Mouse (Mus musculus): ENCODE measurements around the gene Rnf181.

Rnf181 gene

DNA sequence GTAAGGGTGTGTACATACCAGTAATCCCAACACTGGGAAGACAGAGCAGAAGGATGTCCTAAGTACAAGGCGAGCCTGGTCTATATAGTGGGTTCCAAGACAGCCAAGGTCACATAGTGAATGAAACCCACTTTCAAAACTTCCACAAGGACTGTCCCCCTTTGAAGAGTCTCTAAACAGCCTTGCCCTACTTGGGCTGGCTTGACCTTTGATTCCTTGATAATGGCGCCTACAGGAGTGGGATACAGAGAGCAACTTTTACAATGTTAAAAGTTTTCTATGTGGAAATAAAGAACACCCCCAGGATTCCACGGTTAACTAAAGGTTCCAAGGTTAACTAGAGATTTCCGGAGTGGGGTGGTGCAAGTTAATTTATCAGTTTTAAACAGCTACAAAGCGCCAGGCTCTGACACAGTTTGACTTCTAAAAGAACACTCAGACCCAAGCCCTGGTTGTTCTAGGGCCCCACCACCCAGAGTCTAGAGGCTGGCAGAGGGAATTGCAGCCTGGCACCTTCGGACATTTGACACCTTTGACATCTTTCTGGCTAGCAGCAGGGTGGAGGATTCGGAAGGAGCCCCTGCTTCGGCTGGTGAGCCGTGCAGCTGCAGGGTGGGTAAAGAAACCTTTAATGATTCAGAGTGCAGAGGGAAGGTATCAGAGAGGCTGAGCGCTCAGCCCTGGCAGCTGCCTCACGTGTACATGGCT is 6.7 kb downstream of the Rnf181 start:
- no peak for DNase-seq (ENCODE audit: low read depth)

DNA sequence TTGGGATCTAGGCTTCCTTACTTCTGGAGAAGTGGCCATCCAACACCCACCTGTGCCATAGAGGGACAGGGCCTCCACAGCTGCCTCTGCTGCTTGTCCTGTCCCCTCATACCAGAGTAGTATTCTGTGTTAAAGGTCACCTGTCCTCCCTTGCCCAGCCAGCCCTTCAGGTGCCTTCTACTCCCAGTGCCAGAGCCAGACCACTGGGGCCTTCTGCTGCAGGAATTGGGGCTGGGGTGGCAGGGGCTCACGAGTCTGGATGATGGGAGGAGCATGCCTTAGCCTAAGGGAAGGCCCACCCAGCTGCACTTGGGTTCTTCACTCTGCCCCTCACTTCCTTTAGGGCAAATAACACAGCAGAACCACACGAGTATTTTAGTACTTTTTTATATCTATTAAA is 7.4 kb downstream of the Rnf181 start:
- no peak for DNase-seq (ENCODE audit: low read depth)

DNA sequence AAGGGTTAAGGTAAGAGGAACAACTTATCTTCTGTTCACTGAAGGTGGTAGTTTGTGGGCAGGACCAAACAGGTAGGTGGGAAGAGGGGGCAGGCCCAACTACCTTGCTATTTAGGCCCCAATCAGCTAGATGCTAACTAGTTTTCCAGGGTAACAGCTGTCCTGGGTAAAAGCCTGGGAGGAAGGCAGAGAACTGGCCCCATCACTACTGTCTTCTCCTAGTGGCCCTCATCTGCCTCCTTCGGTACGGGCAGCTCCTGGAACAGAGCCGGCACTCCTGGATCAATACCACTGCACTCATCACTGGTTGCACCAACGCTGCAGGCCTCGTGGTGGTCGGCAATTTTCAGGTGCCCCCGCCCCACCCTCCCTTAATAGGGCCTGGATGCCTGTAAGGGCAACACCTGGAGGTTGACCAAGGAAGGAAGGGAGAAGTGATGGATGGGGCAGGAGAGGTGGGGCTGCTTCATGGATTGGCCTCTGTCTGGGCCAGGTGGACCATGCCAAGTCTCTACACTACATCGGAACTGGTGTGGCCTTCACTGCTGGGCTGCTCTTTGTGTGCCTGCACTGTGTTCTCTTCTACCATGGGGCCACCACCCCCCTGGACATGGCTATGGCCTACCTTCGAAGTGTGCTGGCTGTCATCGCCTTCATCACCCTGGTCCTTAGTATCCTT is 8.5 kb downstream of the Rnf181 start:
- no peak for DNase-seq (ENCODE audit: low read depth)

DNA sequence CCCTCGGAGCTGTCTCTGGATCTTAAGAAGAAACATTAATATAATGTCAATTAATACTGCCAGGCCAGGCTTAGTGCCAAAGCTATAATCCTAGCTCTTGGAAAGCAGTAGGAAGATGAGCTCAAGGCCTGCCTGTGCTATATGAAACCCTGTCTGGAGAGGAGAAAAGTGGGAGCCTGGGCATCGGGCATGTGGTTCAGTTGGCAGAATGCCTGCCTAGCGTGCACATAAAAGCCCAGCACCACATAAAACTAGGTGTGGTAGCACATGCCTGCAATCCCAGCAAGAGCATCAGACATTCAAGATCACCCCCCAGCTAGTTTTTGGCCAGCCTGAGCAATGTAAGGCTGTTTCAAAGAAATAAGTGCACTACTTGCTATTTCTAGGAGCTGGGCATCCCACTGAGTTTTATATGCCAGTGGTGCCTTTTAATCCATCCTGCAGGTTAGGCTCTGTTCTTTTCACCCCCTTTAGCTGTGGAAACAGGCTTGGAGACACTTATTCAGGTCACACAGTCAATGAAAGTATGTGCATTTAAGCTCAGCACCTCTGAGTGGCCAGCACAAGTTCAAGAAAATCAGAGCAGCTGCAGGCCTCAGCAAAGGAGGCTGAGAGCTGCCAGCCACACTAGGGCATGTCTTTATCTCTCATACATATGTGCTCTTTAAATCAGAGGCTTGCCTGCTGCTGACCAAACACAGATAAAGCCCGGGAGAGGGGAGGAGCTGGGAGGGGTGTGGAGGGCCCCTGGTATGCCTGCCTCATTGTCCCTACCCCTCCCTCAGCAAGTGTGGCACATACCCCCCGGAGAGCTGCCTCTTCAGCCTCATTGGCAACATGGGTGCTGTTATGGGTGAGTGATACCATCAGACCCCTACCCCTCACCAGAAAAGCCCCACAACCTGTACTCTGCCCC is 9.3 kb downstream of the Rnf181 start:
- no peak for DNase-seq (ENCODE audit: low read depth)

DNA sequence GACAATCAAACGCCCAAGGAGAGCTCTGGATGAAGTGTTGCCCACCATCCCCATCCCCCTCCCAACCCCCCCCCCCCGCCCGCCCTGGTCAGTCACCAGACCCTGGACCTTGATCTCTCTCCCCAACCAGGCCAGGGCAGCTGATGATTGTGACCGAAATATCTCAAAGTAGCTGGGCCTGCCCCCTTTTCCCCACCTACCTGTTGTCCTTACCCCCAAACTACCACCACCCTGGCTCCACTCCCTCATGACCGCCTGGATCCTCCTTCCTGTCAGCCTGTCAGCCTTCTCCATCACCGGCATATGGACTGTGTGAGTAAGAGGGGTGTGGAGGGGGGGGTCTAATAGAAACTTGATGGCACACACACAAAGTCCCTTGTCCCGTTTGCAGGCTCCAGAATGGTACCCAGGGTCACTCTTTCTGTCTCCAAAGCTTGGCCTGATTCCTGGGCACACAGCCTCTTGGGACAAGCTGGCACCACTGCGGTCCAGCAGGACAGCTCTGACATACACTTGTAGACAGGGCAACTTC is 10.7 kb downstream of the Rnf181 start:
- no peak for DNase-seq (ENCODE audit: low read depth)

DNA sequence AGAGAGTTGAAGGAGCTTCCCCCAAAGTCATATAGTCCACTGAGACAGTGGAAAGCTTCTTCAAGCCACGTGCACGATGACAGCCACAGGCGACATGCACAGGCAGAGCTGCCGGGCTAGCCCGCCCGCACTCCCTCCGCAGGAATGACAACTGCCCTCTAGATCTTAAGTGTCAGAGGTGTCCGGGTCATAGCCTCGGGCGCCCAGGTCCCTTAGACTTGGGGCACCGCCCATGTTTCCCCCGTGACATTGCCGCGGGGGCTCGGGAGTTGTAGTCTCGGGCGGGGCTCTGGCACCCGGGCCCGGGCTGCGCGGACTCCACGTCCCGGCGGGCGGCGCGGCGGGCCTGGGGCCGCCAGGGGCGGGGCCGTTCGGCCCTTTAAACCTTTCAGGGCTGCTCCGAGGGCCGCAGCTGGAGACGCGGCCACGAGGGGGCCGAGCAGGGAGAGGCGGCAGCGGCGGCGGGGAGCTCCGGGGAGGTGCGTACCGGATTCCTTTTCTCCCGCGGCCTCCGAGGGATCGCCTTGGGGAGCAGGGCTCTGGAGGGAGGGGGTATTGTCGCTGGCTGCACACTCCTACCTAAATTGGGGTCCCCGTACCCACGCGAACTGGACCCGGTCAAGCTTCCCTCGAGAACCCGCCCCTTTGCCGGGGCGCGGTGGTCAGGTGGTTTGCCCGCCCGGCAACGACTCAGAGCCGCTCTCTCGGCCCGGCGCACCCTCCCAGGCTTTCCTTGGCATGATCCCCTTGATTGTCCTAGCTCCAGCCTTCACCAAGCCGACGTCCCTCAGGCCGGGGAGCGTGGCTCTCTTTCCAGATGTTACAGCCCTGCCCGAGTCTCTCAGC is 11.5 kb downstream of the Rnf181 start, which contains the start of gene Tmem150a:
Tmem150a (plus strand) TSS at position 382 of the 846 bp plus-strand sequence.
- no peak for DNase-seq (ENCODE audit: low read depth)

DNA sequence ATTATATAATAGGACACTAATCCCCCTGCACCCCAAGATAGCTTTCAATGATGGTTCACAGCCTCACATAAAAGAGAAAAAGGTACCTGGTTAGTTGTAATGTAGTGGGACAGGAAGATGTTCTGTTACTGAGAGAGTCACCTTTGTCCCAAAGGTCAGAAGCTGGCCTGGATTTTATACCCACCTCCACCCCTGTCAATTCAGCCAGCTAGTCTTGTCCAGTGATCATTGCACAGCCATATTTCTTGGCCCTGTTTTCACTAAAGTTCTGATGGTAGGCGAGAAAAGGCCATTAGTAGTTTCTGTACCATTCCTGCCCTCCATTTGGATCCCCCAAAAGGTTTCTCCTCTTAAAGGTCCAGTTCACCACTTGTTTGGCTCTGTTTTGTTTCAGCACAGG is 12.7 kb downstream of the Rnf181 start:
- no peak for DNase-seq (ENCODE audit: low read depth)

DNA sequence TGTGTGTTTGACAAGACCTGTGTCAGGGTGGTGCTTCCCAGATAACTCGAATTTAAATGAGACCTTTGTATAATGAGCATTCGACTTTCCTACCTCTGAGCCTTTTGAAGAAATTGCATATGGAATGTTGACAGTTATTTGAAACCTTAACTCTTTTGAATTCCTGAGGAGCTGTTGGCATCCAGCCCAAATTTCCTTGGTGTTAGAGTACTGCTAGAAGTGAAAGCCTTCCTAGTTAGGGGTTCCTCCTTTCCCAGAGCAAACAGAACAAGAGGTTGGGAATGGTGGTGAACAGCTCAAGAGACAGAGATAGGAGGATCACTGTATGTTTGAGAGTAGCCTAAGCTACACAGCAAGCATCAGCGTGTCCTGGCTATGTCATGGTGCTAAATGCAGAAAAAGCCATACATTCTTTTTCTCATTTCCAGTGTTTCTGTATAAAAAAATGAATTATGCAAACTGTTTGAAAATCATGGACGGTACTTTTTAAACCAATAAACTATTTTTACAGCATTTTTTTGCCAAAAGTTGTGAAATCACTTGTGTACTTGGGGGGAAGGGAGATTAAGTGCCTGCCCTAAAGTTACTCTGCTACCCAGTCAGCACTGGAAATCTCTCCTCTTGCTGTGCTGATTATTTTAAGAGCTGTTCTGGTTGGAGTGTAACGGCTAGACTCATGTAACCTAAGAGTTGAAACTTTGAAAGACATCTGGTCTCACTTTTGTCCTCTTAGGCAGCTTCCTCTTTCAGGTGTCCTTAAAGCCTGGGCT is 13.9 kb downstream of the Rnf181 start:
- no peak for DNase-seq (ENCODE audit: low read depth)

DNA sequence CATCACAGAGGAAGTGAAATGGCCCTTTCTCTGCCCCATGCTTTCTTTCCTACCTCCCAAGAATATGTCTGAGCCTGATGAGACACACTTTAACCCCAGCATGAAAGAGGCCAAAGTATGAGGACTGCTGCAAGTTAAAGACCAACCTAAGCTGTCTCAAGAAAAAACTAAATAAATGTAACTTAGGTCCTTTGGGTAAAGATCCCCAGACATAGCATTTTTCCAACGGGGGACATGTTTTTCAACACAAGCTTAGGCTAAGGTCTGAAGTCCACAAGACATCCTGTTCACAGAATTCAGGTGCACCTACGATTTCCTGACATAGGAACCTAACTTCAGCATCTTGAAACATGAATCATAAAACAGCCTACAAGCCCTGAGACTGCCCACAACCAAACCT is 16.5 kb downstream of the Rnf181 start:
- no peak for DNase-seq (ENCODE audit: low read depth)

DNA sequence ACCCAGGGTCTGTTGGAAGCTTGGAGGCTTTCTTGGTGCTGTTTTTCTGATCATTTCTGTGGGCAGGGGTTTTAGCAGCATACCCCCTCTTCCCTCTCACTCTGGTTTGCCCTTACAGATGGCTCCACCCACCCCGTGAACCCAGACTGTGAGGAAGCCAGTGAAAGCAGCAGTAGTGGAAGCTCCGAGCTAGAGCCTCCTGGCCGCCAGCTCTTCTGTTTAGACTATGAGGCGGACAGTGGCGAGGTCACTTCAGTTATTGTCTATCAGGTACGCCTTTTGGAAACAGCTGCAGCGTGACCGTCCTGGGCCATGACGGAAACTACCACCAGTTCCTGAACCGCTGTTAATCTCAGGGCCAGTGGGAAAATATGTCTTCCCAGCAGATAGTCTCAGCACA is 18.3 kb downstream of the Rnf181 start:
- DNase-seq (ENCODE audit: low read depth) = no peak

DNA sequence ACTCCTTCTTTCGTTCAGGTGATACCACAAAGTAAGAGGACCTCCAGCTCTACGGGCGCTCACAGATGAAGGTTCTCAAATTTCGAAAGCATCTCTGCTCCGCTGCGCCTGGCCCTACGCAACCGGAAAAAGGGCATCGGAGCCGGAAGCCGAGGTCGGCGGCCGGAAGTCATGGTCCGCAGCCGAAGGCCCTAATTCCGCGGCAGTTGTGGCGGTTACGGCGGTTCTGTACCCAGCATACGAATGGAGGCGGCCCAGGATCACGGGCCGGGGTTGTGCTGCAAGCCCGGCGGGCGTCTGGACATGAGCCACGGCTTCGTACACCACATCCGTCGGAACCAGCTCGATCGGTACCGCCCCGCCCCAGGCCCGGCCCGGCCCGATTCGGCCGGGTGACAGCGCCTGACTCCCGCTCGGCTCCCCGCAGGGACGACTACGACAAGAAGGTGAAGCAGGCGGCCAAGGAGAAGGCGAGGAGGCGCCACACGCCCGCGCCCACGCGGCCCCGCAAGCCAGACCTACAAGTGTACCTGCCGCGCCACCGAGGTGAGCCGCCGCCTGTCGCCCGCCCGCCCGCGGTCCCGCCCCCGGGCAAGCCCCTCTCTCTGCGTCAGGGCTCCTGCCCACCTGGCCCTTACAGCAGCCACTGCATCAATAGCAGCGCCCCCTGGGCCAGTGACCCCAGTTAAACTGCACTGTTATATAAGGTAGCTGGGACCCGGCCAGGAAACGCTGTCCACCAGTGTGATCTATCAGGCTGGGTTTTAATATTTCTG is 19.4 kb downstream of the Rnf181 start, which contains the start of gene 0610030E20Rik:
0610030E20Rik (plus strand) TSS at position 152 of the 776 bp plus-strand sequence.
- no peak for DNase-seq (ENCODE audit: low read depth)

DNA sequence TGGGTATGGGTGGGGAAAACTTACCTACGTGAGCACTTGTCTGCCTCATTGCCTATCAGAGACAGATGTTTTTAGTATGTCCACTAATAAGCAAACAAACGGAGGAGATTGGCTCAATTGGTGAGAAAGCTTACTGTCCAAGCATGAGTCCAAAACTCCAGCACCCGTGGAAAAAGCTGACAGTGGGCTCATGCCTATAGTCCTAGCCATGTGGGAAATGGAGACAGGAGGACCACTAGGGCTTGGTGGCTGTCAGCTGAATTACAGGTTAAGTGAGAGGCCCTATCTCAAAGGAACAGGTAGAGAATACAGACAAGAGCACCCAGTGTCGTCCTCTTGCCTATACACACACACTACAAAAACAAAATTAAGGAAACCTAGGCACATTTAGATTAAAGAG is 20.5 kb downstream of the Rnf181 start:
- no peak for DNase-seq (ENCODE audit: low read depth)

DNA sequence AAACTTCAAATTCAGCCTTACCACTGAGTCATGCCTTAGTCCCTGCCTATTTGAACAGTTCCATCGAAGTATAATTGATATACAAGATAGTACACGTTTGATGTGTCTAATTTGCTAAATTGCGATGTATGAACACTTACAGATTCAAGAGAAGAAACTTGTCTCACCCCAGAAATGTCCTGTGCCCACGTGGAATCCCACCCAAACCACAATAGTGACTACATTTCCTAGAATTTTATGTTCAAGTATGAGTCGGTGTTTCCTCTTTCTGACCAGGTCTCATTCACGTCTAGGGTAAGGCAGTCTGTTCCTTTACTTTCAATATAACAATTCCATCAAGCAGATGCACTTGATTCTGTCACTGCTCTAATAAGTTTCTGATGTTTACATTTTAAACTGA is 21.1 kb downstream of the Rnf181 start:
- DNase-seq (ENCODE audit: low read depth) = no peak

DNA sequence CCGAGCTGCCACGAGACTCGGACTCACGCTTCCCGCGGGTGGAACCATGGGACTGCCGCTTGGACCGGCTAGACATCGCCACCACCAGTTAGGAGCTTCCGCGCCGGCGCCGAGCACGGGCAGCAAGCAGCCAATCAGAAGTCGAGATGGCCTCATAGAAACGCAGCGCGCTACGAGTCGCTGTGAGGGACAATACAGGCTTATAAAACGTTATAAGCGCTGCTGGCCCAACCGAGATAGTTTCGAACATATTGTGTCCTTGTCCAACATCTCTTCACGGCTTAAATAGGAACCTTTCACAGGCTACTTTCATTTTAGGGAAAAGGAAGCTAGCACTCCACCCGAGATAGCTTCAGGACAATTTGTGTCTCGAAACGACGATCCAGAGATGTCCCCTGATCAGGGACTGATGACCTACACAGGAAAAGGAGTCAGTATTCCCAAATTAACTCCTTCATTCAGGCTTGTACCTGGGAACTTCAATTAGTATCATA is 21.6 kb downstream of the Rnf181 start, which contains the start of gene Usp39:
Usp39 (minus strand) TSS at position 111 of the 494 bp plus-strand sequence.
- peak; percentile 89 for DNase-seq (ENCODE audit: low read depth)

DNA sequence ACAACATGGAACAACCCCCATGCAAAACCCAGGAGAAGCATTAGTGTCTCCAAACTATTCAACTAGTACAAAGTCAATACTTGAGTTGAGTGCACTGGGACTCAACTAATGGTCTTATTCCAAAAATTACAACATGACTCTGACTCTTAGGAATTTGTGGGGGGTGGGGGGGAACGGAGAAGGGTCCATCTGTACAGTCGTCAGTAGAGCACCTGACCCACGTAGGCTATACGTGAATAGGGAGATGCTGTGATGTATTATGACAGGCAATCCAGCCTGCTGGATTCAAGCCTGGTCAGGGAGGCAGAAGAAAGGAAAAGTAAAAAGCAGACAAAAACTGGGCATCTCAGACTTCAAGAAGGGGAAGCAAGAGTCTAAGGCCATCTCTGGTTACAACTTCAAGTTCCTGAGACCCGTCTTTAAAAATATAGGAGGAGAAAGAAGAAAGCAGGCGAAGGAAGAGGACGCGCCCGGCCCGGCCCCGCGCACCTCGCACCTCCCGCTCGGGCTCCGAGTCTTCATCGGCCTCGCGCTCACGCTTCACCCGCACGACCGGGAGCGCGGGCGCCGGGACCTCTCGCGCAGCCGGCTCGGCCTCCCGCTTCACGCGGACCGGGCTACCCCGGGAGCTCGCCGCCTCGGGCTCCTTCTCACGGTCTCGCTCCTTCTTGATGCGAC is 22.2 kb downstream of the Rnf181 start:
- no peak for DNase-seq (ENCODE audit: low read depth)

DNA sequence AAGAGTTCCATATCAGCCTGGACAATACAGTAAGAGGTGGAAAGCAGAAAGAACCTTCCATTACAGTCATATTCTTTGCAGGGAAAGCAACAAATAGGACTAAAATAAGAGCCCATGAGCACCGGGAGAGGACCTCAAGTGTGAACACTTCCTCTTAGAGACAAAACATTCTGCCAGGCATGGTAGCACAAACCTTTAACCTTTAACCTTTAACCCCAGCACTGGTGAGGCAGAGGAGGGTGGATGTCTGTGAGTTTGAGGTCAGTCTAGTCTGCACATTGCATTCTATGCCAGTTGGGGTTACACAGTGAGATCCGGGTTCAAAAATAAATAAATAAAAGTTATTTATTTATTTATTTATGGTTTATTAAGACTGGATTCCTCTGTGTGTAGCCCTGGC is 26.3 kb downstream of the Rnf181 start:
- DNase-seq (ENCODE audit: low read depth) = no peak

DNA sequence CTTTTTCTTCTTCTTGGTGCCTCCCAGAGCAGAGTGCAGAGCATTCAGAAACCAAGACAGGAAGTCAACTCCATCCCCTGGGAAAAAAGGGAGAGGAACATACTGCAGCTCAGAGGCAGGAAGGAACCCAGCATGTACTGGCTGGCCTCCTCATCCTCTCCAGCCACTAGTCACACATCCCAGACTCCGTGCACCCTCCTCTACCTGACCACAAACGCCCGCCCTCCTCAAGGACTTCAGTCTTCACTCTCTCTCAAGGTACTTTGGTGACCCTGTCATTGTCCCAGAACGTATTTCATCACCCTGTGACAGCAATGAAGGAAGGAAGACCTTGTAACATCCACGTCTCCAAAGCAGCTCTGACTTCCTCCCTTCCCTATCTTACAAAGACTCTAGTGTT is 33.6 kb downstream of the Rnf181 start:
- DNase-seq (ENCODE audit: low read depth) = no peak

DNA sequence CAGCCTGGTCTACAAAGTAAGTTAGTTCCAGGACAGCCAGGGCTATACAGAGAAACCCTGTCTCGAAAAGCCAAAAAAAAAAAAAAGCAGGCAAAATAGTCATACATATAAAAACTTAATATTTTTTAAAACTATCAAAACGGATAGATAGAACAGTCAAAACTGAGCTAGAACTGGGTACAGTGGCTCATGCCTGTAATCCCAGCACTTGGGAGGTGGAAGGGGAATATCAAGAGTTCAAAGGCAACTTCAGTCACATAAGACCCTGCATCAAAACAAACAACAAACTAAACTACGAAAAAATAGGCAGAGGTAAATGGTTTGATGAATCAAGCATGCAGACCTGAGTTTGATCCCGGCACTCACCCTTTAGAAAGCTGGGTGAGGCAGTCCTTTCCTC is 36.6 kb downstream of the Rnf181 start:
- DNase-seq (ENCODE audit: low read depth) = no peak

DNA sequence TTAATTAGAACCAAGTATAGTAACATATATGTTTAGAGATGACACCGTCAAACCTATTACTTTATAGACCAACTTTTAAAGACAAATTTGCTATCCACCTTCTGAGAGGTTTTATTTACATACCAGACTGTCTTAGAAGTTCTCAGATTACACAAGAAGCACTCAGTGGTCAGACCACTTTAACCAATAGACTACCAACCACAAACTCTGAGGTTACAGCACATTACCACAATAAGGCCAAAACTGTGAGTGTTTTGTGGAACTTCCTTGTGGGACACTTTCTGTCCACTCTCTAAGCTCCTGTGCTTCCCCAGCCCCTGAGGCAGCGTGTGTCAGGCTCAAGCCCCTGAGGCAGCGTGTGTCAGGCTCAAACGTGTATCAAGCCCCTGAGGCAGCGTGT is 37.7 kb downstream of the Rnf181 start:
- DNase-seq (ENCODE audit: low read depth) = no peak
